Mouse (Mus musculus) right cerebral cortex, postnatal 10 days (tissue): Measurements from ENCODE around the gene Neurog1.
A peak's percentile ranks its signal among the peaks of the same experiment; 100 is the strongest.

Source experiments
- DNase-seq, 2 experiments: peaks; one replicate each; pipeline ENCODE4 v3.0.0; 2021; ENCODE audit warnings: low spot score in 2 of 2

Gene Neurog1

GRCm38 (mm10) chr13:56251924-56252619, at the start of gene Neurog1:
Gene Neurog1 (minus strand): TSS chr13:56252163.
- DNase-seq, result peak; percentile 51 to 54

- no peak for DNase-seq
These were observed 47.4 kb upstream of the Neurog1 start for GRCm38 (mm10) chr13:56299336-56299735.

- no peak for DNase-seq
These were observed 44.7 kb upstream of the Neurog1 start for GRCm38 (mm10) chr13:56296659-56297020.

DNA sequence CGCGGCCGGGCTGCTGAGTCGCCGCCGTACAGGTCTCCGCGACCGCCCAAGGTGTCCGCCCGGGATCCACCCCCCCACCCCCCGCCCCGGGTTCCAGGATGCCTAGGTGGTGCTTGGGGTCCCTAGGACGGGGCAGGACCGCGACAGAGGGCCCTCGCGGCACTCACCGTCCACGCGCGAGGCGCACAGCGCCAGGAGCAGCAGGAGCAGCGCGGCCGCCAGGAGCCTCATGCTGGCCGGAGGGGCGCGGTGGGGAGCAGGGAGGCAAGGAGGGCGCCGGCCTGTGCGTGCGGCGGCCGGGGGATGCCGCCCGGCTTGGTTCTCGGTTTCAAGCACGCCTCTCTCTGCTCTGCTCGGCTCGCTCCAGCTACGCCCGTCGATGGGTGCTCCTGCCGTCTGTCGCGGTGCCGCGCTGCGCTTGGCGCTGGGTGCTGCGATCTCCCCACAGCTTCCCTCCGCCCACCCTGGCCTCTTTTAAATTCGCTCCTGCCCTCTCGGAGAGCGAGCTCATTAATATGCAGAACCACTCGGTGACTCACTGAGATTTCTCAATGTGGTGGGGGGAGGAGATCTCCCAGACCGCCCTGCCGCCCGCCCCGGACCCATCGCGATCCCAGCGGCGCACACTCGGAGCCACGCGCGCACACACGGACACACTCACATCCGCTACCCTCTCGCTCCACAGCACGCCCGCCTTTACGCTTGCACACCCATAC, 44.1 kb upstream of the Neurog1 start, which contains the start of gene Cxcl14:
Gene Cxcl14 (minus strand): TSS at position 609 of the 716 bp plus-strand sequence.
- peak; percentile 81 for DNase-seq

GRCm38 (mm10) chr13:56295586-56295942, 43.6 kb upstream of the Neurog1 start:
- DNase-seq, result no peak

GRCm38 (mm10) chr13:56294908-56295307, 42.9 kb upstream of the Neurog1 start:
- peak; percentile 64 to 69 for DNase-seq

DNA sequence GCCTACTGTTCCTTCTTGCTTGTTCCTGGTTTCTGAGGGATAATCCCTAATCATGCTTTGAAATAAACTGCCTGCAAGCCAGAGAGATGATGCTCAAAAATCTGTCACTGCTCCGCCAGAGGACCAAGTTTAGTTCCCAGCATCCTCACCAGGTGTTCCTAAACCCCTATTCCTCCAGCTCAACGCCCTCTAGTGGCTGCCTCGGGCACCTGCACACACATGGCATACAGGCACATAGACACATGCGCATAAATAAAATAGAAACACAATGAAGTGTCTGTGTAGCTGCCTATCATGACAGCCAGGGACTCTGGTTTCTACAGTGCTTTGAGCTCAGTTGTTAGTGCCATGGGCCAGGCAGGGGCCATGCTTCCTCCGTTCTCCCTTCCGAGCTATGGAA, 38.0 kb upstream of the Neurog1 start:
- DNase-seq, result no peak

DNA sequence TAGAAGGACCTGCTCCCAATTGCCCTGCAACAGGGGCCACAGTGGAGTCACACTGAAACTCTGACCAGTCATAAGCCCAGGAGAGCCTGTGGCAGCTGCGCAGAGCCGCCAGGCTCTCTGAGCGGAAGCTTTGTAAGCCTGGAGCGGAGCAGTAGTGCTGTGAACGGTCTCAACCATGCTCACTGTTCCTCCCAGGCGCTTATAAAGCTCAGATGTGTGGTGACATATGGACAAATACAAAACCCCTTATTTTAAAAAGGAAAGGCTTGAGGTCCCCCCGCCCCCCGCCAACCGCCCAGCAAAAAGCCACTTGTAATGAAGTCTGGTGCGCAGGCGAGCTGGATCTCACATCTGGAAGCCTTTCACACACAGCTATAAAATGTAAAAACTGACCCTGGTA, 37.3 kb upstream of the Neurog1 start:
- no peak for DNase-seq

DNA sequence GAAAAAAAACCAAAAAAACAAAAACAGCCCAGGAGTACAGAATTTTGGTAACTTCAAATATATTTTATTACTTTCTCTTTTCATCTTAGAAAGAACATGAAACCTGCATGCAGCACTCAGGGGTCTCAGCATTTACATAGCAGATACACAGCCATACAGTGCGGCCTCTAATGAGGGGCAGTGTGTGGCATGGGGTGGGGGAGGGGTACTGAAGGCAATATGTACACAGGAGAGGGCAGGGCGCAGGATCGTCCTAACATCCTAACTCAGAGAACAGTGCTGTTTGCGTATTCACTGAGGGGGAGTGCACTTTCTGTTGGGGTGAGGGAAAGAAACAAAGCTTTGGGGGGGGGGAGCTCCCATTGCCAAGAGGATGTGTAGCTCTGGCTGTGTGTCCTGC, 36.6 kb upstream of the Neurog1 start:
- no peak for DNase-seq

DNA sequence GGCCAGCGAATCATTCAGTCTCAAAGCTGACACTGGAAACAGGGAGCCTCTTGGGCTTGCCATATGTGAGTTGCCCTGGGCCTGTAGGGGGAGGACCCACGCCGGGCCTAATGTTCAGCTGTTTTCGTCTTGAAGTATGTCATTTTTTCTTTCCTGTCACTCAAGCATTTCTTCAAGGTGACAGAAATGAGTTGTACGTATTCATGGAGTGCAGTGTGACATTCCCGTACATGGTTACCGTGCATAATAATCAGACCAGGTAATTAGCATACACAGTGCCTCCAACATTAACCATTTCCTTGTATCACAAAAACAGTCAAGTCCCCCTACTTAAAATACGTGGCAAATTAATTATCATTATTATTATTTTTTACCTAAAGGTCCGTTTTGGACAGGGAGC, 35.1 kb upstream of the Neurog1 start:
- DNase-seq, result no peak

- no peak for DNase-seq
These were observed 31.4 kb upstream of the Neurog1 start for GRCm38 (mm10) chr13:56283321-56283720.

- no peak for DNase-seq
These were observed 28.4 kb upstream of the Neurog1 start for GRCm38 (mm10) chr13:56280356-56280755.

DNA sequence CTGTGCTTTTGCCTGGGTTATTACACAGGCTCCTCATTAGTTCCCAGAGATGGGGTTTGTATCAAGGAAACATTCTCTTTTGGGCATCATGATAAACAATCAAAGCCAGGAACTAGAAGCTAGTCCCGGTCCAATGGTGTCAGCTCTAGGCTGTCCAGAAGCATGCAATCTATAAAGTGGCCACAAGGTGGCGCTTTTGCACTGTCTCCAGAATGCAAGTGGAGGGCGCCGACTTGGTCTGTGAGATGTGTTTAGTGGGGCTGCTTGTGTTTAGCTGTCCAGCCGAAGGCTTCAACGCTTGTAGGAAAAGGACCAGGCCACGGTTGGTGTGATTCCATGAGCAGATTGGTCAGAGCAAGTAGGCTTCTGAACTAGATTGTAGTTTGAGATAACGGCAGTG, 27.5 kb upstream of the Neurog1 start:
- peak; percentile 86 to 91 for DNase-seq

- DNase-seq, result no peak
These were observed 23.2 kb upstream of the Neurog1 start for GRCm38 (mm10) chr13:56275171-56275570.

- peak; percentile 68 to 80 for DNase-seq
These were observed 18.2 kb upstream of the Neurog1 start for GRCm38 (mm10) chr13:56270124-56270523.

- DNase-seq, result no peak
These were observed 15.4 kb upstream of the Neurog1 start for GRCm38 (mm10) chr13:56267396-56267795.

GRCm38 (mm10) chr13:56266435-56266834, 14.5 kb upstream of the Neurog1 start:
- DNase-seq, result no peak

DNA sequence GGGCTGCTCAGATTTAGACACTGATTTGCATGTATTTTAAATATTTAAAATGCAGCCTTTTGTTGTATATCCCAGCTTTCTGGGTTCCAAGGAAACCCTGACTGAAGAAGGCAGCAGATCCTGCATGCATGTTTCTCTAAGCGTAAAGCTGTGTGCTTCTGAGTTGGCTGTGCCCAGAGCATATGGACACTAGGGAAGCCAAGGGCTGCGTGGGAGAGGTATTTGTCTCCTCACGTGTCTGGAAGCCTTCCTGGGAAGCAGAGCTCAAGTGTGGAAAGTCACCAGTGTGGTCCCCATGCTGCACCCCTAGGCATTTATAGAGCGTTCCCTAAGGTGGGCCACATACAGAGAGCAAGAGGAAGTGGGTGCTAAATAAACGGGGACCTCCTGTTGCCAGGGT, 13.7 kb upstream of the Neurog1 start:
- DNase-seq, result peak; percentile 76 to 90

DNA sequence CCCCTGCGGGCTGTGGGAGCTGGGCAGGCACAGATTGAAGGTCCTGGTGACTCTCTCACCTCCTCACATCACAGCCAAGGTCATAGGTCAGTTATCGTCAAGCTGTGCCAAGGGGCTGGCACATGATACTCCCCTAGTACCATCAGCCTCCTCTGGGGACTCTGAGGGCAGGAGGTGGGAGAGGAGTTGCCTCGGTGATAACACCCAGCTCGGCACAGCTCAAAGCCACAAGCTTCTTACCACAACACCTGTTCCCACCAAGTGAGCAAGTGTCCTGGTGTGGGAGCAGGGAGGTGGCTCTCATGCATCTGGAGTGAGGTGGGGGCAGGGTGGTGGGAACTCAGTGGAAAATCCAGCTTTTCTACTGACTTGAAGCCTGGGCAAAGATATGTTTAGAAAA, 10.3 kb upstream of the Neurog1 start:
- no peak for DNase-seq

DNA sequence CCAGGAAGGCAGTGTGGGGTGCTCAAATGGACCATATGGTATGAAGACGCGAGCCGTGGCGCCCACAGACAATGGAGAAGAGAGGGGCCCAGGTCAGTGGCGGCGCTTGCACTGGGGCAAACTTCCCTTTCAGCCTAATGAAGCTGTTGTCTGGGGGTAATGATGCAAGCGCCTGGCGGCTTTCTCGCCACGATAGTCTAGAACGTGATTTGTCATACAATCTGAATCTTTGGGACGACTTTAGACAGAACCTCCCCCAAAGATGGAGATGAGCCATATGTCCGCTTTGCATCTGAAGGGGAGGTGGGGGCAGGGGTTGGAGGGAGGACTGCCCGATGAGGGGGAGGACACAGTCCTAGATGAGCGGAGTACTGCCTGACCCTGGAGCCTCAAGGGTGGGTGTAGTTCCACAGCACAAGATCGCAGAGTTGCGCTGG, 8.4 kb upstream of the Neurog1 start:
- no peak for DNase-seq

GRCm38 (mm10) chr13:56259926-56260250, 7.9 kb upstream of the Neurog1 start:
- DNase-seq, result no peak

DNA sequence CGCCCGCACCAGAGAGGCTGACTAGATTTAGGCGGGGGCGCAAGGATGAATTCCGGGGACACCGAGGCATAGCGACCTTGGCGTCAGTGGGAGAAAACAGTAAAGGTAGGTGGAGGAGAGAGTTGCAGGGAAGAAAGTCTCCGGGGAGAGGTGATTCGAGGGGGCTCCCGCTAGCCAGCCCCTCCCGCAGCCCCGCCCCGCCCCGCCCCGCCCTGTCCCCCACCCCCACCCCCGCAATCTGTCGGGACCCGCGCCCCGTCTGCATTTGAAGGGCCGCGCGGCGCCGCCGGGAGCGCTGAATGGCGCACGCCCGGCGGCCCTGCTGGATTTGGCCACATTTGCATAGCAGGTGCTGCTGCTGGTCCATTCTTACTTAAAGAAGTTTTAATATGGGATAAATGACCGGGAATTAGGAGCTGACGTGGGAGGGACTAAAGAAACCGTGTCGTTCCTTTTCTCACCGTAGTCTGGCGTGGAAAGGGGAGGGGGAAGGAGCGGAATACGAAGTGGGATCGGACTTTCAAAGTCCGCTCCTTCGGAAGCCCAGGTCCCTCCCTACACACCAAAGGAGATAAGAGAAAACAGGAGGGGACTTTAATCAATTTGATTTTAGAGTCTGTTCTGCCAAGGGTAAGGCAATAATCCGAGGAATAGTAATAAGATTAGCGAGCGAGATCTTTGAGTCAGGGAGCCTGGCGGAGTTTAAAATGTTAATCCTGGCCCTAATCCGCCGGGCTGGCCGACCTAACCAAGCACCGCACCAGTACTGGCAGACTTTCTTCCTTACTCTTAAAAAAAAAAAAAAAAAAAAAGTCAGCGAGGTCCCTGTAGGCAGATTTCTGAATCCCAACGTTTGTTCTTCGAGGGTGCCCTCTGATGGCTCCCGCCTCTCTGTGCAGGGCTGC, 7.3 kb upstream of the Neurog1 start:
- no peak for DNase-seq
